Mouse (Mus musculus): Measurements from ENCODE around the gene Cox11. TPM values are rescaled to one million over a fixed set of nuclear protein-coding genes. Genes with fewer than 3 reads are reported as not detected.

Cox11 gene
- total RNA-seq, 2 experiments from 2014 or later = 21.9 to 26.3 TPM

DNA sequence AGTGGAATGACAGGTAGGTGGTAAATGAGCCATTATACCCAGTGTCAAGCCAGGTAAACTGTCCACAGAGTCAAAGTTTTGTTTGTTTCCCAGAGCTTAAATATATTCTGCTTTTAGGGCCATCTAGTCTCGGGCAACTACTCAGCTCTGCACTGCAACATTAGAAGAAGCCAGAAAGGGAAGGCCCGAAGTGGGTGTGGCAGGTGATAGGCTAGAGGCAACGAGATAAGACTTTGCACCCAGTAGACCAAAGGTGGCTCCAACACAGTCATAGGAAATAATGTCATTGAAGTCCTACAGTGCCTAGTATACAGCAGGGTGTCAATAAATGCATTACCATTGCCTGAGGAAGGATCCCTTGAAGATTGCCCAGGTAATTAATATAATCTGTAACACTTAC is 25.1 kb downstream of the Cox11 start:
- DNase-seq = no peak
- intact Hi-C loops (cut with DNase I; ENCODE audit: low total_unique reads) = no loop called here

GRCm38 (mm10) chr11:90663618-90664297 is 25.8 kb downstream of the Cox11 start:
- intact Hi-C loops (cut with DNase I; ENCODE audit: low total_unique reads) = no loop called here
- no peak for DNase-seq

GRCm38 (mm10) chr11:90664345-90664986 is 26.5 kb downstream of the Cox11 start:
- no peak for DNase-seq
- intact Hi-C loops (cut with DNase I; ENCODE audit: low total_unique reads) = no loop called here

GRCm38 (mm10) chr11:90665161-90665560 is 27.2 kb downstream of the Cox11 start:
- peak; percentile 58 for DNase-seq
- intact Hi-C loops (cut with DNase I; ENCODE audit: low total_unique reads) = no loop called here

DNA sequence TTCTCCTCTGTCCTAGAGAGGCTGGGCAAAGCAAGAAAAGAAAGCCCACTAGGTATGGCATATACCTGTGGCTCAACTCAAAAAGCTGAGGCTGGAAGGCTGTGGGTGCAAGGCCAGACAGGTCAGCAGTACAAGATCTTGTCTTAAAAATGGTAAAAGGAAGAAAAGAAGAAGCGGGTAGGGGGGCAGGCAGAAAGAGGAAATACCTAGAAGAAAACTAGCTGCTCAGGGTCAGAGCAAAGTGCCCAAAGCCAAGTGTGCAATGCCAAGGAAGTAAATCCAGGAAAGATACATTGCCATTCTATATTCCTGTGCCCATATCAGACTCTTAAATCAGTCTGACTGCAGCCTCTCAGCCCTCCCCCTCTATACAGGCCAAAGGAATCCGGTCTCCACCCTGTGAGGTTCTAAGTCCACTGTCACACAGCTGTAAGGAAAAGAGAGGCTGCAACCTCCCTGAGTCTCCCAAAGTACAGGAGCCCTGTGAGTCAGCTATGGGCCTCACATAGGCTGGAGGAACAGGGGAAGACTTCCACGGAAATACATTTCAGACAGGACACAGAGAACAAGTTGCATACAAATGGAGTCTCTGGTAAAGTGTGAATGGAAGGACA is 28.3 kb downstream of the Cox11 start:
- intact Hi-C loops (cut with DNase I; ENCODE audit: low total_unique reads) = no loop called here
- DNase-seq = no peak

- DNase-seq = no peak
- intact Hi-C loops (cut with DNase I; ENCODE audit: low total_unique reads) = no loop called here
Observed at GRCm38 (mm10) chr11:90666916-90667315, 28.9 kb downstream of the Cox11 start.

DNA sequence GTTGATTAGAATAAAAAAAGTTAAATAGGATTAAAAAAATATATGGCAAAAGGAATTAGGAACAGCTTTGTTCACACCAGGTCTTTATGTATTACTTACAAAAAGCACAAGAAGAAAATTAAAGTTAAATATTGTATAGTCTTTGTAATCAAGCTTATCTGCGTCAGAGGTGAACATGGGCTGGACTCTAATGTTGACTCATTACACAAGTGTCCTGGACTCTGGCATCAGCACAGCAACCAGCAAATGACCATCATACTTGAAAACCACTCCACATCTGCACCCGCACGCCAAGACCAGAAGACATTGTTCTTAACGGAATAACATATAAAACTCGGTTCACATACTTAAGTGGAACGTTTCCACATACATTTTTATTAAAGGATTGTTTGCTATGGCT is 29.4 kb downstream of the Cox11 start:
- intact Hi-C loops (cut with DNase I; ENCODE audit: low total_unique reads) = no loop called here
- no peak for DNase-seq

- intact Hi-C loops (cut with DNase I; ENCODE audit: low total_unique reads) = no loop called here
- DNase-seq = no peak
Observed at GRCm38 (mm10) chr11:90675479-90676110, 37.6 kb downstream of the Cox11 start.

GRCm38 (mm10) chr11:90677027-90677426 is 39.1 kb downstream of the Cox11 start:
- intact Hi-C loops (cut with DNase I; ENCODE audit: low total_unique reads) = no loop called here

GRCm38 (mm10) chr11:90677771-90678288 is 39.9 kb downstream of the Cox11 start:
- intact Hi-C loops (cut with DNase I; ENCODE audit: low total_unique reads) = no loop called here
- DNase-seq = no peak

More at GRCm38 (mm10) chr11:90677027-90677426, 39.1 kb downstream of the Cox11 start:
- no peak for DNase-seq

DNA sequence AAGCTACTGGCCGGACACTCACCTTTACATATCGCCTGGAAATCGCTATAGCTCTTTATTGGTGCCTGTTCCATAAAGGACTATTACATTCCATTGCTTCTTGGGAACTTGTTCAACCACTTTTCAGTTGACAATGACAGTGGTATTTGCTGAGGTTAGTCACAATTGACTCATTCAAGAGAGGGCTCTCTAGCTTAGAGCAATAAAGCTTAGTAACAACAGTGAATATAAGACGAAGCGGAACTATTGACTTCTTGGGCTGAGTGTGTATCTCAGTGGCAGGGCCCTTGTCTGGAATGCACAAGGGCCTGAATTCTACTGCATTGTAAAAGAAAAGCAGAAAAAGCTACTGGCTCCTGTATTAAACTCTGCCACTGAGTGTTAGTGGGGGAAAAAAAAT is 40.6 kb downstream of the Cox11 start:
- DNase-seq = no peak
- intact Hi-C loops (cut with DNase I; ENCODE audit: low total_unique reads) = no loop called here

GRCm38 (mm10) chr11:90681171-90681570 is 43.2 kb downstream of the Cox11 start:
- DNase-seq = no peak

GRCm38 (mm10) chr11:90684765-90685164 is 46.8 kb downstream of the Cox11 start:
- DNase-seq = no peak
- intact Hi-C loops (cut with DNase I; ENCODE audit: low total_unique reads) = no loop called here

More at GRCm38 (mm10) chr11:90681171-90681570, 43.2 kb downstream of the Cox11 start:
- intact Hi-C loops (cut with DNase I; ENCODE audit: low total_unique reads) = no loop called here

DNA sequence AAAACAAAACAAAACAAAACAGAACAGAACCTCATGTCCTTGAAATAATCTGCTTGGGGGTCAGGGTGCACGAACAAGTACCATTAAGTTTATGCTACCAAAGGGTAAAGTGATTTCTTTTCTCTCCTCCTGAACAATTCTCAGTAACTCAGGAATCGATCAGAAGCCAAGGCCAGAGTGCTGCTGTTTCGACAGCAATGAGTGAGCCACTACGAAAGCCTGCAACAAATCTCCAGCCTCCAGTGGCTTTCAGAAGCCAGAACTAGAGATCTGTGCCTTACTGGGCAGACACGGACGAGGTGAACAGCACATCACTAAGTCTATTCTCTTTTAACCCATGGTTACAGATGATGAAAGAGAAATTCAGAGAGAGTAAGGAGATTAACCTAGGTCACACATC is 47.2 kb downstream of the Cox11 start:
- intact Hi-C loops (cut with DNase I; ENCODE audit: low total_unique reads) = no loop called here
- no peak for DNase-seq

GRCm38 (mm10) chr11:90686287-90687025 is 48.5 kb downstream of the Cox11 start:
- intact Hi-C loops (cut with DNase I; ENCODE audit: low total_unique reads) = no loop called here
- no peak for DNase-seq

DNA sequence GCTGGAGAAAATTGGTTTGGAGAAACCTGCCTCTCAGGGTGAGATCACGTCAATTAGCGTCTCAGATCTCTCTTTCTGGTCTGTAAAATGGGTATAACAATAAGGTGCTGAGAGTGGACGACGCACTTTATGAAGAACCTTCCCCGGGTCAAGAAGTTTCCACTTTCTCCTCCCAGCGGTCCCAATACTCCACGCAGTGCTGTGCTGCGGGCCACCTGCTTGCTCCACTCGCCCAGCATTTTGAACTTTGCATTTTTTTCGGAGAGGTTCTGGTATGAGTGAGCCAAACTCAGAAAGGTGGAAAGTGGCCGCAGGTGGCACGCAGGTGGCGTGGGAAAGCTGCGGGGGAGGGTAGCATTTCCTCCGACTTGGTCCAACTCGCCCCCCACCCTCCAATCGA is 49.1 kb downstream of the Cox11 start:
- intact Hi-C loops (cut with DNase I; ENCODE audit: low total_unique reads) = no loop called here
- DNase-seq = no peak

DNA sequence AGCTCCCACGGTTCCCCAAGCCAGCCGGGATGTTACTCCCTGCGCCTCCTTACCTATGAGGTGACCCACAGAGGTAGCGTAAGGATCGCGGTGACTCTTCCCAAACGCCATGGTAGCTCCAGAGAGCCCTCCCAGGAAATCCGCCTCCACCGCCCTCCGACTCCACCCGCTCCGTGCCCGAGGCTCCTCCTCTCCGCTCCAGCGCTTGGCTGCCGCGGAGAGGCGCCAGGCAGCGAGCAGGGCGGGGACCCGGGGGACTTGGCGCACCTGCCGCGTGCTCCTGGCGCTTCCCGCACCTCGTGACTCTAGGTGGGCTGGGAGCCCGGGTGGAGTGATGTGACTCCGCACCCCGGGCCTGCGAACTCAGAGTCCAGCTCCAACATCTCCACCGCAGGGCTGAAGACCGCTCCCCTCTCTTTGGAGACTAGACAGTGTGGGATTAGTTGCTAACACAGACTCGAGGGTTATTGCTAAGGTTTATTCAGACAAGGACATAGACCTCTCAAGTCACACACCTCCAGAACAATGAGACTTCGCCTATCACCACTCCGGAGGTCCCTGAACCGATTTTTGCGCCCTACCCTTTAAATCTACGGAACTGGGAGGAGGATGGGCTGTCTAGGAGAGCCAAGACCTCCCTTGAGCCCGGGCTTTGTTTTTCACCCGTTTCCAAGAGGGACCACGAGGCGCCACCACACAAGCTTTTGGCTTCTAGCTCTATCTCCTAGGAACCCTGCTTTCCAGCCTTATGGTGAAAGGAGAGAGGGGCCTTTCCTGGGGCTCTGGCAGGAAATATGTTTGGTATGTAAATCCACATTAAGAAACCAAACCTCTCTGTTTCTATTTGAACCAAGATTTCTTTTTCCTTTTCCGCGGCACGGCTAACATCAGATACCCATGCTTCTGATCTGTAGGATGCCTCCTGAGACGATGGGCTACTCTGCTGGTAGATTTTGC is 49.8 kb downstream of the Cox11 start, which contains the start of gene Tom1l1:
Gene Tom1l1, minus strand, starts transcription at position 907 of the 957 bp plus-strand sequence.
- intact Hi-C loops (cut with DNase I; ENCODE audit: low total_unique reads) = no loop called here
- peak; percentile 82 for DNase-seq

DNA sequence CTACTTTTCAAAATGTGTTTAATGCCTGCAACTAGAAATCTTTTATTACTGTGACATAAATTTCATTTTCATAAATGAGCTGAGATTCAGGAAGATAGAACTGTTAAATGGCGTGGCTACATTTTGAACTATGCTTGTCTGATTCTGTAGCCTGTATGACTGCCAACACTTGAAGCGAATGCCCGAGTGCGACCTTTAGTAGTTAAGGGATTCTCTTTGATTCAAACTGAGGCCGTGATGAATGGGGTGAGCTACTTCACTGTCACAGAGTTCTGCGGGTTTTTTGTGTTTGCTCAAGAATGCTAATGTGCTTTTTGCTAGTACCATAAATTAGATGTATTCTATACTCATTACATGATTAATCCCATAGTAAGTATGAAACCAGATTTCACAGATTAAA is 52.4 kb downstream of the Cox11 start:
- intact Hi-C loops (cut with DNase I; ENCODE audit: low total_unique reads) = no loop called here
- no peak for DNase-seq

All from gastrocnemius, postnatal 14 days (tissue).